Mouse (Mus musculus) MEL (cell line): ENCODE data around the gene Dph1. TPM values are rescaled to one million over a fixed set of nuclear protein-coding genes. Genes with fewer than 3 reads are reported as not detected.

Experiments
- DNase-seq: peaks from one replicate; pipeline ENCODE4 v3.0.0; 2011; ENCODE audit warnings: low read depth, low spot score
- H3K27ac ChIP-seq: 2 replicates; pipeline ENCODE4 v1.5.1; 2012; ENCODE audit warnings: low read depth, mild to moderate bottlenecking, control low read depth, low read length, moderate library complexity; ENCODE audit not compliant: control insufficient read depth
- H3K27me3 ChIP-seq, 2 experiments: fragments of 150-350 bp in 1 of 2; sonication (generic) in 1 of 2; 2 replicates each; pipeline ENCODE4 v1.6.1; 2012; ENCODE audit warnings: low read length in 2 of 2, mild to moderate bottlenecking in 2 of 2, improper control_type of control experiment in 1 of 2, moderate library complexity in 1 of 2; ENCODE audit not compliant: insufficient read depth in 2 of 2, control insufficient read depth in 1 of 2
- H3K36me3 ChIP-seq, 2 experiments: 2 replicates each; pipeline ENCODE4 v1.6.1; 2012 to 2014; ENCODE audit warnings: low read length in 2 of 2, improper control_type of control experiment in 1 of 2, inconsistent platforms in 1 of 2, mild to moderate bottlenecking in 1 of 2; ENCODE audit not compliant: insufficient read depth in 2 of 2, control insufficient read depth in 1 of 2
- H3K4me1 ChIP-seq, 2 experiments: fragments of 150-350 bp in 1 of 2; sonication (generic) in 1 of 2; 2 replicates each; pipeline ENCODE4 v1.6.1; 2012; ENCODE audit warnings: low read length in 2 of 2, improper control_type of control experiment in 1 of 2, mild to moderate bottlenecking in 1 of 2; ENCODE audit not compliant: insufficient read depth in 2 of 2, control insufficient read depth in 1 of 2
- H3K4me3 ChIP-seq, 2 experiments: fragments of 150-350 bp in 1 of 2; sonication (generic) in 1 of 2; 2 replicates each; pipeline ENCODE4 v1.5.1; 2012; ENCODE audit warnings: low read depth in 2 of 2, low read length in 2 of 2, mild to moderate bottlenecking in 2 of 2, moderate library complexity in 2 of 2, control low read depth in 1 of 2, improper control_type of control experiment in 1 of 2; ENCODE audit not compliant: control insufficient read depth in 1 of 2, insufficient read depth in 1 of 2
- H3K79me2 ChIP-seq: 2 replicates; pipeline ENCODE4 v1.6.1; 2012; ENCODE audit warnings: mild to moderate bottlenecking, low read length, moderate library complexity; ENCODE audit not compliant: control insufficient read depth, poor library complexity, insufficient read depth
- H3K9ac ChIP-seq: 2 replicates; pipeline ENCODE4 v1.6.1; 2012; ENCODE audit warnings: low read depth, mild to moderate bottlenecking, control low read depth, low read length, moderate library complexity; ENCODE audit not compliant: control insufficient read depth, poor library complexity, severe bottlenecking
- H3K9me3 ChIP-seq: fragments of 150-350 bp; sonication (generic); replicated peaks from 2 replicates; pipeline ENCODE4 v1.6.1; 2012; ENCODE audit warnings: mild to moderate bottlenecking, low read length, improper control_type of control experiment, moderate library complexity; ENCODE audit not compliant: insufficient read depth
- CHD1 ChIP-seq: IDR thresholded peaks from 2 replicates; pipeline ENCODE4 v1.6.1; 2012; ENCODE audit warnings: low read depth, mild to moderate bottlenecking, inconsistent platforms, low read length, improper control_type of control experiment
- CHD2 ChIP-seq: IDR thresholded peaks from 2 replicates; pipeline ENCODE4 v1.6.1; 2011; ENCODE audit warnings: low read length, improper control_type of control experiment
- CTCF ChIP-seq, 3 experiments: IDR thresholded peaks in 2 of 3; conservative IDR thresholded peaks in 1 of 3; 2 replicates each; pipeline ENCODE4 v1.5.1; 2011 to 2012; ENCODE audit warnings: low read length in 3 of 3, low read depth in 2 of 3, mild to moderate bottlenecking in 2 of 3, improper control_type of control experiment in 1 of 3, inconsistent platforms in 1 of 3, mixed read lengths in 1 of 3, moderate library complexity in 1 of 3; ENCODE audit not compliant: control insufficient read depth in 1 of 3, insufficient read depth in 1 of 3, poor library complexity in 1 of 3, severe bottlenecking in 1 of 3
- E2F4 ChIP-seq: IDR thresholded peaks from 2 replicates; pipeline ENCODE4 v1.6.1; 2011; ENCODE audit warnings: low read depth, low read length, improper control_type of control experiment, borderline replicate concordance
- ELF1 ChIP-seq: IDR thresholded peaks from 2 replicates; pipeline ENCODE4 v1.6.1; 2014; ENCODE audit warnings: low read depth, mild to moderate bottlenecking, inconsistent platforms, low read length, improper control_type of control experiment, moderate library complexity
- EP300 ChIP-seq, 2 experiments: IDR thresholded peaks; 2 replicates each; pipeline ENCODE4 v1.6.1; 2011; ENCODE audit warnings: improper control_type of control experiment in 2 of 2, low read length in 2 of 2, low read depth in 1 of 2, mild to moderate bottlenecking in 1 of 2
- GABPA ChIP-seq: IDR thresholded peaks from 2 replicates; pipeline ENCODE4 v1.6.1; 2012; ENCODE audit warnings: low read depth, mild to moderate bottlenecking, inconsistent platforms, low read length, improper control_type of control experiment, moderate library complexity
- GATA1 ChIP-seq: IDR thresholded peaks from 2 replicates; pipeline ENCODE4 v1.6.1; 2011; ENCODE audit warnings: low read depth, low read length, improper control_type of control experiment
- MAX ChIP-seq: IDR thresholded peaks from 2 replicates; pipeline ENCODE4 v1.6.1; 2011; ENCODE audit warnings: low read length, improper control_type of control experiment
- MAZ ChIP-seq: IDR thresholded peaks from 2 replicates; pipeline ENCODE4 v1.6.1; 2012; ENCODE audit warnings: low read depth, mild to moderate bottlenecking, inconsistent platforms, low read length, improper control_type of control experiment
- MEF2A ChIP-seq: IDR thresholded peaks from 2 replicates; pipeline ENCODE4 v1.6.1; 2014; ENCODE audit warnings: low read depth, mild to moderate bottlenecking, inconsistent platforms, low read length, improper control_type of control experiment; ENCODE audit not compliant: poor library complexity, insufficient replicate concordance, severe bottlenecking; ENCODE audit errors: extremely low read depth
- MYB ChIP-seq: IDR thresholded peaks from 2 replicates; pipeline ENCODE4 v1.6.1; 2011; ENCODE audit warnings: mild to moderate bottlenecking, low read depth, low read length, improper control_type of control experiment
- POLR2AphosphoS2 ChIP-seq: IDR thresholded peaks from 2 replicates; pipeline ENCODE4 v1.6.1; 2011; ENCODE audit warnings: low read length, improper control_type of control experiment
- POLR2AphosphoS5 ChIP-seq: IDR thresholded peaks from 2 replicates; pipeline ENCODE4 v1.6.1; 2012; ENCODE audit warnings: low read depth, borderline replicate concordance, mild to moderate bottlenecking, inconsistent platforms, low read length, moderate library complexity, mixed read lengths
- RAD21 ChIP-seq: IDR thresholded peaks from 2 replicates; pipeline ENCODE4 v1.6.1; 2011; ENCODE audit warnings: mild to moderate bottlenecking, low read depth, low read length, improper control_type of control experiment
- SMC3 ChIP-seq: IDR thresholded peaks from 2 replicates; pipeline ENCODE4 v1.6.1; 2011; ENCODE audit warnings: low read depth, low read length, improper control_type of control experiment
- TCF12 ChIP-seq: IDR thresholded peaks from 2 replicates; pipeline ENCODE4 v1.6.1; 2014; ENCODE audit warnings: low read depth, mild to moderate bottlenecking, inconsistent platforms, low read length, improper control_type of control experiment, moderate library complexity
- USF1 ChIP-seq: IDR thresholded peaks from 2 replicates; pipeline ENCODE4 v1.6.1; 2014; ENCODE audit warnings: low read depth, mild to moderate bottlenecking, inconsistent platforms, low read length, improper control_type of control experiment, moderate library complexity
- USF2 ChIP-seq, 2 experiments: IDR thresholded peaks; 2 replicates each; pipeline ENCODE4 v1.6.1; 2011 to 2012; ENCODE audit warnings: improper control_type of control experiment in 2 of 2, low read length in 2 of 2, borderline replicate concordance in 1 of 2, inconsistent platforms in 1 of 2, low read depth in 1 of 2, mild to moderate bottlenecking in 1 of 2; ENCODE audit not compliant: insufficient read depth in 1 of 2
- ZMIZ1 ChIP-seq: IDR thresholded peaks from 2 replicates; pipeline ENCODE4 v1.6.1; 2012; ENCODE audit warnings: low read depth, mild to moderate bottlenecking, inconsistent platforms, low read length, improper control_type of control experiment, moderate library complexity
- ZNF384 ChIP-seq: IDR thresholded peaks from 2 replicates; pipeline ENCODE4 v1.6.1; 2012; ENCODE audit warnings: low read depth, mild to moderate bottlenecking, inconsistent platforms, low read length, improper control_type of control experiment
- polyA plus RNA-seq, 2 experiments: library from polyadenylated mRNA; stranded (reverse) in 1 of 2; unstranded in 1 of 2; fragments of >175 nt in 1 of 2; fragments of >200 nt in 1 of 2; gene quantifications; 2 replicates each; pipeline versions ENCODE4 v1.2.1 to v1.2.4; 2012; ENCODE audit warnings: low replicate concordance in 2 of 2, low read depth in 1 of 2; ENCODE audit not compliant: insufficient read length in 2 of 2, insufficient read depth in 1 of 2, missing spikeins in 1 of 2
- total RNA-seq: library from RNA; depleted of rRNA; stranded (reverse); fragments of 300-350 nt; gene quantifications from 2 replicates; pipeline ENCODE4 v1.2.3, GENCODE M21; 2012

Dph1 gene
- total and polyA plus RNA-seq, 3 experiments = 58.4 to 59.5 TPM; not detected in 1

GRCm38 (mm10) chr11:75164051-75164450 lies 27.0 kb downstream of the Dph1 start:
- no peak for DNase-seq
- Histone ChIP-seq H3K4me1 (peaks cover 0 to 22% of the 10 kb centered on the region in 2 experiments; a peak in 2 of 4 replicates), H3K27ac (peak overlapping the region; percentile 41; the same call in 1 of the 2 replicates), H3K36me3 (peaks cover 0 to 15% of the 10 kb centered on the region in 2 experiments; a peak in 2 of 4 replicates), H3K79me2 (peaks cover 30% of the 10 kb centered on the region), H3K9ac (no peak overlapping the region), H3K27me3 (no peaks in the 10 kb centered on the region), H3K9me3 (no peaks in the 10 kb centered on the region), H3K4me3 (no peak overlapping the region)
- TF ChIP-seq CTCF (IDR thresholded peaks at IDR 0.05 in 2 of 3, conservative IDR thresholded peaks at IDR 0.05 in 1 of 3; ENCODE audit: control insufficient read depth in 1 of 3, insufficient read depth in 1 of 3, low read depth in 2 of 3, low read length in 3 of 3, poor library complexity in 1 of 3, severe bottlenecking in 1 of 3) (no peak), EP300 (IDR thresholded peaks at IDR 0.05; ENCODE audit: low read depth in 1 of 2, low read length in 2 of 2) (no peak), ELF1 (no peak), E2F4 (no peak), USF1 (no peak), SMC3 (no peak), CHD2 (no peak), ZNF384 (no peak), MYB (no peak), MAZ (no peak), MEF2A (no peak)

- DNase-seq = no peak
- Histone ChIP-seq H3K27me3 (no peaks in the 10 kb centered on the region), H3K27ac (no peak overlapping the region), H3K4me3 (no peak overlapping the region), H3K36me3 (peaks cover 0 to 15% of the 10 kb centered on the region in 2 experiments; a peak in 2 of 4 replicates), H3K79me2 (peaks cover 25% of the 10 kb centered on the region)
- TF ChIP-seq POLR2AphosphoS2 = no peak
- TF ChIP-seq POLR2AphosphoS5 = peak; percentile 25; the same call in 1 of the 2 replicates
- no peak for TF ChIP-seq GABPA
- no peak for TF ChIP-seq ZMIZ1
- TF ChIP-seq, all 39 proteins: peak for 1
- Histone ChIP-seq H3K9ac (no peak overlapping the region), H3K9me3 (no peaks in the 10 kb centered on the region), H3K4me1 (peaks cover 0 to 22% of the 10 kb centered on the region in 2 experiments; a peak in 2 of 4 replicates)
Observed at GRCm38 (mm10) chr11:75163379-75163778, 27.7 kb downstream of the Dph1 start.

- no peaks in the 10 kb centered on the region for H3K9me3 ChIP-seq
- TF ChIP-seq EP300 (IDR thresholded peaks at IDR 0.05; ENCODE audit: low read depth in 1 of 2, low read length in 2 of 2) (no peak), MAX (no peak), E2F4 (no peak), CHD1 (no peak), GATA1 (no peak), RAD21 (no peak), CHD2 (no peak), TCF12 (no peak), USF2 (IDR thresholded peaks at IDR 0.05; ENCODE audit: borderline replicate concordance in 1 of 2, insufficient read depth in 1 of 2, low read depth in 1 of 2, low read length in 2 of 2) (no peak)
- peaks cover 0 to 21% of the 10 kb centered on the region in 2 experiments; a peak in 2 of 4 replicates for H3K4me1 ChIP-seq
- H3K4me3 ChIP-seq = no peak overlapping the region
- H3K27me3 ChIP-seq = no peaks in the 10 kb centered on the region
- no peak for DNase-seq
- no peak overlapping the region for H3K27ac ChIP-seq
- H3K79me2 ChIP-seq = peaks cover 18% of the 10 kb centered on the region
- no peak overlapping the region for H3K9ac ChIP-seq
- H3K36me3 ChIP-seq = peaks cover 0 to 12% of the 10 kb centered on the region in 2 experiments; a peak in 2 of 4 replicates
Observed at GRCm38 (mm10) chr11:75162591-75163080, 28.4 kb downstream of the Dph1 start.
